Mouse (Mus musculus): ENCODE measurements at regions not wholly inside any gene's neighbourhood (a gene's known extent, or its start where the extent isn't known, plus 50 kb on each side); places are given as distances from the start of the nearest gene placed in this dataset.

DNA sequence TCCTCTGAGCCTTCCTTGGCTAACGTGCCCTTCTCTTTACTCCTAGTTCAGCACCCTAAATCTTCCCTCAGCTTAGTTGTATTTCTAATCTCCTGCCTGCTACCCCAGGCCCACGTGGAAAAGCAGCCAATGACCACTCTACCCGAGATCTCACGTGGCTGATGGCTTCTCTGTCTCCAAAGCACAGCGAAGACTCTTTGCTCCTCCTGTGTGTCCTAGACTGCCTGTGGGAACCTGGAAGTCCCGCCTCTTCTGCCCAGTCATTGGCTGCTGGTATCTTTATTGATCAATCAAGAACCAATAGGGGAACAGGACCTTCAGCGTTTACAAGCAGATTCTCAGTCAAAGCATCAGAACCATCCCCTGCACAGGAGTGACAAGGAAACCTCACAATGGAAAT lies 54.8 kb downstream of the Gm19935 start:
- in situ Hi-C loops (cut with MboI, MseI), result no loop called here

DNA sequence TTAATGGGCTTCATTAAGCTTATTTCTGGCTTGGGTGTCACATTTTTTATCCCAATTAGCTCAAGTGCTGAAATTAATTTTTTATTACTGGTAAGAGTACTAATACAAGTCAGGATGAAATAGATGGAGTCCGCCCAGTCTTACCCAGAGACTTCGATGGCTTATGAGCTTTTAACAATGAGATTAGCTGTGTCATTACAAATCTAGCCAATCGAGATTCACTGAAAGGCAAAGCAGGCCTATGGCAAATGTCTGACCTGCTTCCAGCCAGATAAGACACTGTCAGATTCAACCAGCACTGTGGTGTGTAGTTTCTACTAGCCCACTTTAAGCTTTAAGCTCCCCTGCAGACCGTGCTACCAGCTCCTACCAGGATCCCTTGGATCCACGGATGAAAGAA lies 55.2 kb downstream of the Gm19935 start:
- in situ Hi-C loops (cut with MboI, MseI), result no loop called here

DNA sequence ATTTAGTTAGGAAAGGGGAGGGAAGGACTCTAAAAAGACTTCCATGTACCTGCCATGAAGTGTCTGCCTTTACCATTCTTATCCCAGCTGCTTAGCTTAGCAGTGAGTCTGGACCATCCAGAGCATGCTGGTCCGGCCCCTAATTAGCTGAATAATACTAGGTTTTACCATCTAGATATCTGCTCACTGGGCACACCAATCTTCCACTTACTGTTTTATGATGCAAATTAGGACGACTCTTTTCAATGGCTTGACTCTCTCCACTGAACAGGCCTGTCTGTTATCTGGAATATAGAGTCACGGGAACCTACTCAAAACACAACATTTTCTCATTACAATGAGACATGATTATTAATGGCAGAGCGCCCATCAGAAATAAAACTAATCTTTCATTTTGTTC lies 55.7 kb downstream of the Gm19935 start:
- in situ Hi-C loops (cut with MboI, MseI), result no loop called here

DNA sequence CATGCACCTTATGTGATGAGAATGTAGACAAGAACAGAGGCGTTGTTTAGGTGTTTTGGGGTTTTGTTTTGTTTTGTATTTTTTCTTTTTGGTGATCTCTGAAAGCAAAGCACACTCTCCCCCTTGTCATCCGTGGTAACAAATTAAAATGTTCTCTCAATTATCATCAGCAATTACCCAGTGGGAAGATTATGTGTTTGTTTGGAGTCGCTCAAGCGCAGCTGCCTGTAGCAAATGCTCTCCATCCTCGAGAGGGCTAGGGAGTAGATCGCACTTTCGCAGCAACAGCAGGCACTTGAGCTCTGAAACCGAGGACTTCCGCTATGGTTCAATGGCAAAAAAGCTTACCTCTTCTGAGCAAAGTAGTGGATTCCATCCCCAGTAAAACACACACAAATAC lies 57.7 kb downstream of the Gm19935 start:
- in situ Hi-C loops (cut with MboI, MseI), result no loop called here

DNA sequence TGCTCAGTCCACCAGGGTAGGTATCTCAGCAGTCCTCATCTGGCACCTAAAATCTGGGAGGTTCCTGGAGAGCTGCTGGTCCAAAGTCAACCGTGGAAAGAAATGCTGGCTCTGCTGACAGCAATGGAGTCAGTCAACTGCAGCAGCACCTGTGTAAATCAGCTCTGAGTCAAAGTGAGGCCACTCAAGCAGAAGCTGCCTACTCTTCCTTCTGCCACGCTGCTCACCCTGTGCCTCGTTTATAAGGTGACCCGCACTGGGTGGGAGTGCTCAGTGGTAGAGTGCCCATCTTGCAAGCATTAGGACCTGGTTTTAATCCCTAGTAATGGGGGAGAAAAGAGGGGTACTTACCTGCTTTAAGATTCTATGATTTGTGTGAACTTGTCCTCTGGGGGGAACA lies 62.2 kb downstream of the Gm19935 start:
- in situ Hi-C loops (cut with MboI, MseI), result no loop called here

DNA sequence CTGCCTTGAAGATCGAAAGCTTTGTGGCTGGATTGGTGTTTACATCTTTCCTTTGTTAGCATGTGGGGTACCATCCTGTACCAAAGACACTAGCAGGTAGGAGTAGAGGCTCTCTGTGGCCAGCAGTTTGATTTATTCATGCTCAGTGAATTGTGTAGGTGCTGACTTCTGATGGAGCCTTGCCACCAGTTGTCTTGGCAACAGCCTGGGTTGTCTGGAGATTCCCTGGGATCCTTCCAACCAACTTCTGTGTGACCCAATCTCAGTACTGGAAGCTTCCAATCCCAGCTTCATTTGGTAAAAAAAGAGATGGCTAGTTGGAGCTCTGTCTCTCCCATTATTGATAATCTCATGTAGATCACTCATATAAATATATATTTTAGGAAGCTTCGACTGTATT lies 73.6 kb downstream of the Gm19935 start:
- in situ Hi-C loops (cut with MboI, MseI), result no loop called here

DNA sequence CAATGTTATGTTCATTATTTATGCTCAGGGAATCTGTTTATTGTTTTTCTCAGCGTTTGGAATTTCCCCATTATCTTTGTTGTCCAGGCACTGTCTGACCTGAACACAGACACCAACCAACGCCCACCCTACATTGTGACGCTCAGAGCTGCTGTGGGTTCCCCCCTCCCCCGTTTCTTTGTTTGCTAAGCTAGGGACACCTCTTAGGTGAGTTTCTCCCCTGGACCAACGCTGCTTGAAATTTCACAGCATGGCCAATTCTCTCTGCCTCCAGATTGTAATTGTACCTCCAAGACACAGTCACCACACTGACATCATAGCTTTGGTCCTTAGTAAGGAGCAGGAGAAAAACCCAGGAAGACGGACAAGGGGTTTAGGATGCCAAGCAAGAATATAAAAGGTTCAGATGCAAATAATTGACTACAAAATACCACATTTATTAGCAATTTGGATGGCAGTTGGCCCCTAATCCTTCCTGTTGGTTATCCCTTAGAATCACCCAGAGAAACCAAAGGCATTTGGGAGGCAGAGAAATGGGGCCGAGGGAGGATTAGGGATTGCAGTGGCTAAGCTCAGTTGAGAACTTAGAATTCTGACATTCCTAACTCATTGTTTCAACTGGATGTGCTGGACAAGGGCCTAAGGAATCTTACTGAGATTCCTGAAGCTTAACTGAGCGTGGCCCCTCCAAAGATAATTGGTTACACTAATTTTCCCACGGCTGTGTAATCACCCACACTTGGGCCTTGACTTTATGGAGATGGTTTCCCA lies 76.0 kb downstream of the Gm19935 start:
- in situ Hi-C loops (cut with MboI, MseI), result no loop called here

DNA sequence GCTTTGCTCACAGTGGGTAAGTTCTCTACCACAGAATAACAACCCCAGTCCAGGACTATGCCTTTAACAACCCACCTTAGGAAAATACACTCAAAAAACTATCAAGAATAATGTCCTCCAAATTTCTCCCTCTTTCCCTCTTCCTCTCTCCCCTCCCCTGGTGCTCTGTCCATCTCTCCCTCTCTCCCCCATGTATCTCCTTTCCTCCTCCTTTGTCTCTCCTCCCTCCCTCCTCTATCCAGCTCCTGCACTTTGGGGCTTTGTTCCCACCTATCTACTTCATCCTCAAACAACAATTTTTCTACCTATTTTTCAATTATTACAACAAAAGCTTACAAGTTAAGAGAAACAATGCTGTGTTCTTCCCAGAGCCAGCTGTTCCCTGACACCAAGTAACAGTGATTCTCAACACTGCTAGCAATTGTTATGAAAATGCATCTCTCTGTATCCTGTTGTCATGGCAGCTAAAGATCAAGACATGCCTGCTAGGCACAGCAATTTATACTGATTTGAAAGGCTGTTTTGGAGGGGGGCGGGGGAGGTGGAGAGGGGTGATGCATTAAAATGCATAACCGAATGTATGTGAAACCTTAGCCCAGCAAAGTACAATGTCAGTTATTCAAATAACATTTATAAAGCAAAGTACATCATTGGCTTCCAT lies 76.8 kb downstream of the Gm19935 start:
- in situ Hi-C loops (cut with MboI, MseI), result no loop called here

DNA sequence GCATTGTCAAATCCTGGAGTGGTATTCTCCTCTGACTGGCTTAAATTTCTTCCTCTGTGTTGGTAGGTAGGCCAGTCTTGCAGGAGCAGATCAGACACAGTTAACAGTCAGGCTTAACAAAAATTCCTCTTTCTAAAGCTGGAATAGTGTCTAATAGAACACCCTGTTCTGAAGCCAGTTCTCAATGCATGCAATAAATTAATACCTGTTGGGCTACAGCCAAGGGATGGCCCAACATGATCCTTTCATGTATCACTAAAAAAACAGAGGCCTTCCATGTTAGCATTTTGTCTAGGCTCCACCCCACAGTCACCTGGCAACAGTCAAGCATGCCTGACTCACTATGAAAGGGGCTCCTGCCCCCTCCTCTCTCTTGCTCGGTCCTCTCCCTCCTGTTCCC lies 89.2 kb downstream of the Gm19935 start:
- in situ Hi-C loops (cut with MboI, MseI), result no loop called here

DNA sequence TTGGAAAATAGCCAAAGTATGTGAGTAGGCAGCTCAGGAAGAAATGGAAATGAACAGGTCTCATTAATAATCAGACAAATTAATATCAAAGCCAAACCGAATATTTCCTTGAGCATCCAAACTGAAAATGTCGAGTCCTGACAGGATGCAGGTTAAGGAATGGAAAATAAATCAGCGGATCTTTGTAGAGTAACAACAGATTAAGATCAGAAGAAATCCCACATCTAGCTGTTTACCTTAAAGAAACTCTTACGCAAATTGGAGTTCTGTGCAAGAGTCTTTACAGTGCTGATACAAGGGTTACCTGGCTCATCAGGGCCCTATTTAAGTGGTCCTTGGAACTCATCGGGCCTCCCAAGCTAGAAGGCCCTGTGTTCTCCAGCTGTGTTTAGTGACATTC lies 92.0 kb downstream of the Gm19935 start:
- in situ Hi-C loops (cut with MboI, MseI), result no loop called here

DNA sequence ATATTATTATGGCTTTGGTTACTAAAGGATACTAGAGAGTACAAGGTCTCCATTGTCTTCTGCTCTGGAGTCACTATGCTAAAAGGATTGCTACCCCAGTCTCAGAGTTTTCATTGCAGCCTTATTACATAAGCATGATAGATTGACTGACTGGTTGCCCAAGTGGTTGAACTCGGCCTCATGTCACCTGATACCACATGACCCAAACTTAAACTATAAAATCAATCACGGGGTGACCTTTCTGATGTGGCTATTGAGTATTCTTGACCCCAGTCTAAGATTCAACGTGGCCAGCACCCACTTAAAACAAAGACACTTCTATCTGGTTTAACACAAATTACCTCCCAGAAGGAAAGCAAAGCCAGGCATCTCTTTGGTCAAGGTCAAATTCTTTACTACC lies 100.8 kb downstream of the Gm19935 start:
- in situ Hi-C loops (cut with MboI, MseI), result no loop called here

DNA sequence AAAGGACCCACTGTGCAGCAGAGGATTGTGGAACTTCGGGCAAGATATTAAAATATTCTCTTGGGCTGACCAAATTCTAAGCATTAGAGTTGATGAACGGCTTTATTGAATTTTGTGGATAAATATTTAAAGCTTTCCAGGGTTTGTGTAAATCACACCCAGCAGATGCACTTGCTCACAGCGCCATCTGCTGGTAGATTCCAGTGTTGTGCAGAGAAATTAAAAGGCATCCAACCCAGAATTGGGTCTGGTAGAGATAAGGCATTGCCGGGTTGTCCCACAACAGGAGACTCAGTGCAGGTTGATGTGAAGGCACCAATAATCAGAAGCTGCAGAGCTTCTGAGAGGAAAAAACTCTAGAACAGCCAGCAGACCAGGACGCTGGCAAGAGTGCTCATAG lies 108.7 kb downstream of the Gm19935 start:
- in situ Hi-C loops (cut with MboI, MseI), result no loop called here

DNA sequence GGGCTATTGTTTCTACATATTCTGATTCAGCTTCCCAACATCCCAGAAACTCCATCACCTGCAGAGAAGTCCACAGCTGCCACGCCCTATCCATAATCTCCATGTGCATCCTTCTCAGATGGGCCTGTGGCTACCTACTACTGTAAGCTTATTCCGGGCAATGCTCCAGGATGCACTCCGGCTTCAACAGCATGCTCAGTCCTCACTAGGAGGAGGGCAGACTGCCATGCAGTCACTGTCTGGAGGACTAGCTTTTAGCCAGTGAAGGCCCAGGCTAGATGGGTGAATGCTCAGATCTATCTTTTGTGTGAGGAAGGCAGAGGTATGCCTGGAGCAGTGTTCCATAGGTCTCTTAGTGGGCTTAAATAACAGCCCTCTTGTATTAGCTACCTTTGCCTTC lies 124.7 kb downstream of the Gm19935 start:
- in situ Hi-C loops (cut with MboI, MseI), result no loop called here

DNA sequence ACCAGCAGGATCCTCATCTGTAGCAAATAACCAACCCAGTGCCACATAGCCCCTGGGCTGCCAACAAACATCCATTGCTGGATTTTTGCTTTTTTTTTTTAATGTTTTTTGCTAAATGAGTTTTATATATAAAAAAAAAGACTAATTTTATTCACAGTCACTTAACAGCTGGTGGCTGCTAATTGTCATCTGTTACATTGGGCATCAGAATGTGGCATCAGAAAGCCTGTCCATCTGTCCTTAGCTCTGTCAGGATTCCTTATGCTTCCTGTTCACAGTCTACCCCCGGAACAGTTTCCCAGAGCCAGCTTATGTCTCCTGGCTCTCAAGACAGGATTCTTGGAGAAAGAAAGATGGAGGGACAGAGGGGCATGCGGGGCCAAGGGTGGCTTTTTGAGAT lies 132.1 kb downstream of the Gm19935 start:
- in situ Hi-C loops (cut with MboI, MseI), result no loop called here

DNA sequence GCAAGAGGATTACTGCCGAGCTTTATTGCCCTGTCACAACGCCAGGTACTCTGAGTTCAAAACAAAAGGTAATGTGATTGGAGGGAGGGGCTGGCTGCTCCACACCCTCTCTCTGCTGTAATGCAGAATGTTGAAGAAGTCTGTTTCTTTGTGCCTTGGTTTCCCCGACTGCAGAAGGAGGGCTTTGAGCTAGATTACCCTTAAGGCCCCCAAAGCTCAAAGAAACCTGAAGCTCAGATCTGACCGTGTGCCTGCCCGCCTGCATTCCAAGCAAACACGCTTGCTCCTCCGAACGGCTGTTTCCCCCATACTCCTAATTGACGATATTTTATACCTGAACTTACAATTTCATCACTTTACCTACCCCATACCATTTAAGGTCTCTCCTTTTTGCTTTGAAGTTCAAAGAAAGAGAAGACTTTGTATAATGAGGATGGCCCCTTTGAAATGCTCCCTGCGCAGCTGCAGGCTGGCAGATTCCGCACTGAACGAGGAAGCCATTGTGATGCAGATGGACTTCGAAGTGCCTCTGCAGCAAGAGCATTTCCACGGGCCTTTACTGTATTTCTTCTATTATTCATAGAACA lies 146.6 kb downstream of the Gm19935 start:
- in situ Hi-C loops (cut with MboI, MseI), result no loop called here

DNA sequence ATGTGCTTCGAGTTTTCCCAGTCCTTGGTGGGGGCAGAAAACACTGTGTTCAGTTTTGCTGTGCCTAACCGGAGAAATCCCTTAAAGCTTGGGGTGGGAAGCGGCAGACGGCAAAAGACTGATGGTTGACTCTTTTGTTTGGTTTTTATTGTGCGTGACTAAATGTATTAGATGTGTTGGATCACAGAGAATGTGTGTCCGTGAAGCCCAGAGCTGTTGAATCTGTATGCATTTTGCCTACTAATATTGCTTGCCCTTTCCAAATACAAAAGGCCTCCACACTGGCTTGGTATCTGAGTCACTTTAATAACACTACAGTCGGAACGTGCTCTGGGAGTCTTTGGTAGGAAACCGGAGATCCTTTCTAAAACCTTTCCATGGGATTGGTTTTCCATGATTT lies 147.8 kb downstream of the Gm19935 start:
- in situ Hi-C loops (cut with MboI, MseI), result no loop called here

DNA sequence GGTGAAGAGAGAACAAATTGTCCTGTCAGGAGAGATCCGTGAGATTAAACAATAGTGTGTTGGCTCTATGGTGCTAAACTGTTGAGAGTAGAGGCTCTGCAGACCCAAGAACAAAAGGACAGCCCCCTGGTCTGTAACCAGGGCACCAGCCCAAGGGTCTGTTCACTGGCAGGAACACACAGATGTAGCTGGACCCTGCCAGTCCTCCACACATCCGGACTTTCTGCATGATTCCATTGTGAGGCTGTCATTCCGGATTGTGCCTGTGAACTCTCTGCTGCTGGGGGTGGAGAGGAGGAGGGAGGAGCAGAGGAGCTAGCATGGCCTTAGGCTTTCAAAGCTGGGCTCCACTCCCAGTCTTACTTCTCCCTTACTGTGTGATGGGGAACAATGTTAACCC lies 158.1 kb downstream of the Gm19935 start:
- in situ Hi-C loops (cut with MboI, MseI), result no loop called here

DNA sequence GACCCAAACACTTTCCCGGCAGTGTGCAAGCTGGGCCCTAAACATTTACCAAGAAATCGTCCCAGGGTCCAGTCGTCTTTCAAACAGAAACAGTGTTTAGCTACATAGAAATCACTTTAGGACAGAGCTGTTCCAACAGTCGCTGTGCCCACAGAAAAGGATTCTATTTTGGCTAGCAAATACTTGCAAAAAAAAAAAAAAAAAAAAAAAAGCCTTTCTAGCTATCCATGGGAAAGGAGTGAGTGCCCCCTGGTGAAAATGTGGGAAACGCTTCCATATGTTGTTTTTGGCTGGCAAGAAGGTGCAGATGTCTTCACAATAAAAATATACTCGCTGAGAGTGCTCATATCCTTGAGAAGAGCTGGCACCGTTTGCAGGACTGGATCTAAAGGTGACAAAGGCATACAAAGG lies 159.5 kb downstream of the Gm19935 start:
- in situ Hi-C loops (cut with MboI, MseI), result no loop called here

DNA sequence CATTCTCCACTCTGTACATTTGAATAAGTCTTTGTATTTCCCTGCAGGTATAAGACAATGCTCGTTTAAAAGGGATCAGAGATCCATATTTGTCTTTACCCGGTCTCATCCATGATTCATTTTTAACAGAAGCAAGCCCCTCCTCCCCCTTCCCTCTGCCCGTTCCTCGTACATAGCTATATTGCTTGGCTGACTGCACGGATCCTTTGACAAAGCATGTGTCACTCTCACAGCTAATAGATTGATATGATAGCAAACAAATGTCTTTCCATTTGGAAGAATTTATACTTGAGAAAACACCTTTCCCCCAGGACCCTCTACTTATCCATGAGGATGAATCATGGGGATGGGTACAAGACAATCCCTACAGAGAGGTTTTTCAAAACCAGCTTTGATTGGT lies 160.1 kb downstream of the Gm19935 start:
- in situ Hi-C loops (cut with MboI, MseI), result no loop called here

DNA sequence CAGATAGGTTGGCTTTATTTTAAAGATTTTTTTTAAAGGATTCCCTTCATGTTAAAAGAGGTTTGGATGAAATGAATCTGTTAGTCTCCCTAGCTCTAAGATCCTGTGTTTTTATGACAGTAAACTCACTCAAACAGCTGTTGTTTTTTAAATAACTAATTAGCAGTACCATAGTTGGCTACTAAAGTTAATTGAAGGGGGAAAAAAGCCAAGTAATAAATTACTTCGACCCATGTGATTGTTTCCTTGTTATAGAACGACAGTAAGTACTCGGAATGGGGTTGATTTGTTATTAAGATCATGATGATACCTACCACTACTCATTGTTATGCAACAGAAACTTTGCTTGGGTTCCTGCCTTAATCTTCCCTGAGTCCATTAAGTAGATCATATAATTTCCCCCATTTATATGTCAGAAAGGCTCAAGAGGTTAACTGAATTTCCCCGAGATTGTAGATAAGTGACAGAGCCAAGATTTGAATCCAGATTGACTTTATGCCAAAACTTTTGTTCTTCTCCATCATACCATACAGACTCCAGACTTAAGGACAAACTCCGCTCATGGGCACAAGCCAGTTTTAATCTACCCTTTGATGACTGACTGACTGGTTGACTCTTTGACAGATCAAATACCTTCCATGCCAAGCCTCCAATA lies 160.6 kb downstream of the Gm19935 start:
- in situ Hi-C loops (cut with MboI, MseI), result no loop called here

DNA sequence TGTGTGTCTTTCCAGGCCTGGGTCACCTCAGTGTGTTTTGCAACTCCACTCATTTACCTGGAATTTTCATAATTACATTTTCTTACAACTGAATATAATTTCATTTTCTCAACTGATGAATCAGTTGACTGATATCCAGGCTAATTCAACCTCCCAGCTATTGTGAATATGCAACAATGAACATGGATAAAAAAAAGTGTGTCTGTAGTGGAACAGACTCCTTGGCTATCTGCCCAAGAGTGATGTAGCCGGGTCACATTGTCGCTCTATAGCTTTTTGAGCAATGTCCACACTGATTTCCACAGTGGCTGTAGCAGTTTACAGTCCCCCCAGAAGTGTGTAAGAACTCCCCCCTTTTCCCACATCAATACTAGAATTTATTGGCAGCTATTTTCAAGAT lies 162.4 kb downstream of the Gm19935 start:
- in situ Hi-C loops (cut with MboI, MseI), result no loop called here

DNA sequence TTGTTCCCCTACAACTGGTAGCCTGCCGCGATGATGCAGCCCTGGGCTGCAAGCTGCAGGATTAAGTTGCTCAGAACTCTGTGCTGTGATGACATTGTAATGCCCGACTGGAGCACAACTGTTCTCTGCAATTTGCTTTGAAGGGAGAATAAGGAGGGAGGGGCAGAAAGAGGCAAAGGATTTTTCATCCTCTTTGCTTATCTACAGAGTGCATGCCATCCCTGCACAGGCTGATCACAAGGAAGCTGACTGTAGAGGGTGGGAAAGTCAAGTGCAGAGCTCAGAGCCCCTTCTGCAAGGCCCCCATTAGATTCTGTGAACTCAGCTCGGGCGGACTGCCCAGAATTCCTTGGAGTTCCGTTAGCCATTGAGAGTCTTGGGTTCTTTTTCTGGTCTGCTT lies 174.8 kb downstream of the Gm19935 start:
- in situ Hi-C loops (cut with MboI, MseI), result no loop called here

DNA sequence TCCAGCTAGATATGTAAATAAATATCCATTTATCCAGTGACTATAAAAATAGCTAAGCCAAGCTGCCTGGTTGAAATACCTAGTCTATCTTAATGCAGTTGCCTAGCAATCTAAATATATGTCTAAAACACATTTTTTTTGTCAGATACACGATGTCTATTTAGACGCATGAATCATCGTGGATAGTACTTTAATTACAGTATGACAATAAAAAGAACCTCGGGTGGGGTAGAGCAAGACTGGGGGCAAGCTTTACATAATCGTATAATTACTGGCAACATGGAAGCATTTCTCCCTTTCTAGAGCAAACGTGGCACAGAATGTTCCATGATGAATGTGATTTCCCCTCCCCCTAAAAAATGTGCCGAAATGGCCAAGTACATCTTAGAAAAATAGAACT lies 180.4 kb downstream of the Gm19935 start:
- in situ Hi-C loops (cut with MboI, MseI), result no loop called here

Data from T-helper 1 cell (primary cell).